Mouse (Mus musculus): ENCODE data around the gene Obox6. TPM values are rescaled to one million over a fixed set of nuclear protein-coding genes. Genes with fewer than 3 reads are reported as not detected.

Gene Obox6
- not detected in 2 replicates for polyA plus RNA-seq (2016; fragmentation: Nextera tagmentation; extraction: Ambion mirVana)

- WGBS, result 86% methylated on average over 3 of the region's 3 CpGs
- H3K4me2 ChIP-seq, result no peak within 1 kb of the TSS
- ATAC-seq (ENCODE audit: insufficient number of reproducible peaks, insufficient read depth, low FRiP score, low TSS enrichment, low read depth), result no peak
These were observed at the start of gene Obox6 for GRCm38 (mm10) chr7:15839578-15839977. TSS of gene Obox6 (minus strand) at chr7:15839678.

GRCm38 (mm10) chr7:15884127-15884526, 44.6 kb upstream of the Obox6 start:
- Histone ChIP-seq H3K4me3 (replicated peaks) (no peak overlapping the region), H3K27me3 (no peaks in the 10 kb centered on the region; the same call in 1 of the 2 replicates), H3K27ac (no peak overlapping the region), H3K9me3 (no peaks in the 10 kb centered on the region), H3K36me3 (no peaks in the 10 kb centered on the region), H3K4me2 (no peak overlapping the region), H3K9ac (replicated peaks) (no peak overlapping the region), H3K4me1 (replicated peaks) (no peaks in the 10 kb centered on the region)
- ATAC-seq (ENCODE audit: insufficient number of reproducible peaks, insufficient read depth, low FRiP score, low TSS enrichment, low read depth), result no peak
- 92% methylated on average over 2 of the region's 2 CpGs for whole genome bisulfite sequencing

More at GRCm38 (mm10) chr7:15839578-15839977, at the start of gene Obox6:
- H3K27ac ChIP-seq, result no peak within 1 kb of the TSS
- H3K4me1 ChIP-seq (replicated peaks), result no peaks in the 10 kb centered on the region
- H3K4me3 ChIP-seq (replicated peaks), result no peak within 1 kb of the TSS
- no peaks in the 10 kb centered on the region for H3K36me3 ChIP-seq
- peaks cover 44% of the 10 kb centered on the region for H3K9me3 ChIP-seq
- H3K27me3 ChIP-seq, result no peaks in the 10 kb centered on the region
- H3K9ac ChIP-seq (replicated peaks), result no peak within 1 kb of the TSS

GRCm38 (mm10) chr7:15882317-15882716, 42.8 kb upstream of the Obox6 start, which contains the start of gene Crxos:
TSS of gene Crxos (plus strand) at chr7:15882617.
- Histone ChIP-seq H3K4me3 (replicated peaks) (no peak within 1 kb of the TSS), H3K4me2 (no peak within 1 kb of the TSS), H3K27ac (no peak within 1 kb of the TSS), H3K9ac (replicated peaks) (no peak within 1 kb of the TSS), H3K4me1 (replicated peaks) (no peaks in the 10 kb centered on the region), H3K9me3 (no peaks in the 10 kb centered on the region), H3K27me3 (no peaks in the 10 kb centered on the region; the same call in 1 of the 2 replicates), H3K36me3 (no peaks in the 10 kb centered on the region)
- WGBS, result 84% methylated on average over 2 of the region's 2 CpGs
- no peak for ATAC-seq (ENCODE audit: insufficient number of reproducible peaks, insufficient read depth, low FRiP score, low TSS enrichment, low read depth)

- H3K4me3 ChIP-seq (replicated peaks), result no peak overlapping the region
- no peak for ATAC-seq (ENCODE audit: insufficient number of reproducible peaks, insufficient read depth, low FRiP score, low TSS enrichment, low read depth)
- 71% methylated on average over 3 of the region's 3 CpGs for WGBS
- no peak overlapping the region for H3K4me2 ChIP-seq
- H3K9ac ChIP-seq (replicated peaks), result no peak overlapping the region
- no peaks in the 10 kb centered on the region for H3K36me3 ChIP-seq
- no peaks in the 10 kb centered on the region for H3K9me3 ChIP-seq
- no peaks in the 10 kb centered on the region; the same call in 1 of the 2 replicates for H3K27me3 ChIP-seq
- no peak overlapping the region for H3K27ac ChIP-seq
- no peaks in the 10 kb centered on the region for H3K4me1 ChIP-seq (replicated peaks)
These were observed 42.4 kb upstream of the Obox6 start for GRCm38 (mm10) chr7:15881831-15882230.

GRCm38 (mm10) chr7:15881388-15881787, 41.9 kb upstream of the Obox6 start:
- no peaks in the 10 kb centered on the region for H3K9me3 ChIP-seq
- no peak overlapping the region for H3K4me3 ChIP-seq (replicated peaks)
- H3K27ac ChIP-seq, result no peak overlapping the region
- 25% methylated on average over 7 of the region's 7 CpGs for WGBS
- ATAC-seq (ENCODE audit: insufficient number of reproducible peaks, insufficient read depth, low FRiP score, low TSS enrichment, low read depth), result no peak
- H3K36me3 ChIP-seq, result no peaks in the 10 kb centered on the region
- no peak overlapping the region for H3K4me2 ChIP-seq
- H3K9ac ChIP-seq (replicated peaks), result no peak overlapping the region
- no peaks in the 10 kb centered on the region for H3K4me1 ChIP-seq (replicated peaks)
- H3K27me3 ChIP-seq, result no peaks in the 10 kb centered on the region; the same call in 1 of the 2 replicates

- H3K9ac ChIP-seq (replicated peaks), result no peak within 1 kb of the TSS
- H3K27ac ChIP-seq, result no peak within 1 kb of the TSS
- H3K36me3 ChIP-seq, result no peaks in the 10 kb centered on the region
- no peak within 1 kb of the TSS for H3K4me3 ChIP-seq (replicated peaks)
- H3K4me2 ChIP-seq, result no peak within 1 kb of the TSS
- no peaks in the 10 kb centered on the region for H3K4me1 ChIP-seq (replicated peaks)
- H3K27me3 ChIP-seq, result no peaks in the 10 kb centered on the region; the same call in 1 of the 2 replicates
- WGBS, result 41% methylated on average over 4 of the region's 4 CpGs
- ATAC-seq (ENCODE audit: insufficient number of reproducible peaks, insufficient read depth, low FRiP score, low TSS enrichment, low read depth), result no peak
- H3K9me3 ChIP-seq, result no peaks in the 10 kb centered on the region
These were observed 40.3 kb upstream of the Obox6 start, which contains the start of gene Crx for GRCm38 (mm10) chr7:15879756-15880155. TSS of gene Crx (minus strand) at chr7:15879968.

- WGBS, result 85% methylated on average over 4 of the region's 4 CpGs
- no peak overlapping the region for H3K4me2 ChIP-seq
- no peaks in the 10 kb centered on the region for H3K27me3 ChIP-seq
- H3K27ac ChIP-seq, result no peak overlapping the region
- no peak overlapping the region for H3K4me3 ChIP-seq (replicated peaks)
- no peak overlapping the region for H3K9ac ChIP-seq (replicated peaks)
- no peaks in the 10 kb centered on the region for H3K4me1 ChIP-seq (replicated peaks)
- no peaks in the 10 kb centered on the region for H3K36me3 ChIP-seq
- no peak for ATAC-seq (ENCODE audit: insufficient number of reproducible peaks, insufficient read depth, low FRiP score, low TSS enrichment, low read depth)
- H3K9me3 ChIP-seq, result 0 out of 2 replicates have a peak, but pooled peaks cover 9% of the 10 kb centered on the region
These were observed 24.6 kb upstream of the Obox6 start for GRCm38 (mm10) chr7:15864104-15864503.

DNA sequence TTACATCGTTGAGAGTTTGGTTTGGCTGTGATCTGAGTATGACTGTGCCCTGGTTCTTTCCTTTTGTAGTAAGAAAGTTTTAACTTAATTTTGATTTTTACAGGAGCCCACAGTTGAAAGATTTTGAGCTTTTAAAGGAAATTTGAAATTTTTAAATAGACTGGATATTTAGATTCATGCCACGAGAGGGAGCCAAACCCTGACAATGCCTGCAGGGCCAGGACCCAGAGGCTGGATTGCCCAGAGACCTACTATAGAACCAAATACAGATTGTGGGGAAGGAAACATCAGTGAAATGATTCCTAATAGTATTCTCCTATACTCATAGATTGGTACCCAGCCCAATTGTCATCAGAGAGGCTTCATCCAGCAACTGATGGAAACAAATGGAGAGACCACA, 20.2 kb upstream of the Obox6 start:
- Histone ChIP-seq H3K27ac (no peak overlapping the region), H3K36me3 (no peaks in the 10 kb centered on the region), H3K4me1 (replicated peaks) (no peaks in the 10 kb centered on the region), H3K9ac (replicated peaks) (no peak overlapping the region), H3K27me3 (no peaks in the 10 kb centered on the region), H3K4me3 (replicated peaks) (no peak overlapping the region), H3K9me3 (0 out of 2 replicates have a peak, but pooled peaks cover 6% of the 10 kb centered on the region), H3K4me2 (no peak overlapping the region)
- ATAC-seq (ENCODE audit: insufficient number of reproducible peaks, insufficient read depth, low FRiP score, low TSS enrichment, low read depth), result no peak
- WGBS, result 41% methylated on average over 2 of the region's 2 CpGs

Other genes starting within 250 kb of the Obox6 start
- gene Obox3, start 199.8 kb downstream of the Obox6 start, polyA plus RNA-seq (2016; fragmentation: Nextera tagmentation; extraction: Ambion mirVana), result not detected in 2 replicates
- not detected in 2 replicates for gene Obox5, start 89.5 kb downstream of the Obox6 start, polyA plus RNA-seq (2016; fragmentation: Nextera tagmentation; extraction: Ambion mirVana)
- not detected in 2 replicates for gene Crx, start 40.3 kb upstream of the Obox6 start, polyA plus RNA-seq (2016; fragmentation: Nextera tagmentation; extraction: Ambion mirVana)
- gene Crxos, start 42.9 kb upstream of the Obox6 start, polyA plus RNA-seq (2016; fragmentation: Nextera tagmentation; extraction: Ambion mirVana), result not detected in 2 replicates
- gene Selenow, start 82.7 kb upstream of the Obox6 start, polyA plus RNA-seq (2016; fragmentation: Nextera tagmentation; extraction: Ambion mirVana), result 912 and 933 TPM in 2 replicates
- 187 and 192 TPM in 2 replicates for gene Nop53, start 106.4 kb upstream of the Obox6 start, polyA plus RNA-seq (2016; fragmentation: Nextera tagmentation; extraction: Ambion mirVana)
- gene Ehd2, start 127.9 kb upstream of the Obox6 start, polyA plus RNA-seq (2016; fragmentation: Nextera tagmentation; extraction: Ambion mirVana), result 10.0 and 12.4 TPM in 2 replicates
- gene Bicra, start 208.2 kb upstream of the Obox6 start, polyA plus RNA-seq (2016; fragmentation: Nextera tagmentation; extraction: Ambion mirVana), result 9.0 and 9.4 TPM in 2 replicates
- gene Zfp541, start 222.1 kb upstream of the Obox6 start, polyA plus RNA-seq (2016; fragmentation: Nextera tagmentation; extraction: Ambion mirVana), result 0.08 TPM in 1 of 2 replicates, not detected in the other

Data from limb, embryonic 12.5 days (tissue).